Mouse (Mus musculus) megakaryocyte, embryonic 14.5 days (primary cell): ENCODE data around the gene Cerk.

Experiments
- FLI1 ChIP-seq: IDR thresholded peaks from 2 replicates; pipeline ENCODE4 v1.6.1; 2012; ENCODE audit warnings: low read length, inconsistent platforms, mixed read lengths
- GATA1 ChIP-seq: IDR thresholded peaks from 3 replicates; pipeline ENCODE4 v1.6.1; 2012; ENCODE audit warnings: mixed read lengths, low read length, inconsistent platforms, borderline replicate concordance

DNA sequence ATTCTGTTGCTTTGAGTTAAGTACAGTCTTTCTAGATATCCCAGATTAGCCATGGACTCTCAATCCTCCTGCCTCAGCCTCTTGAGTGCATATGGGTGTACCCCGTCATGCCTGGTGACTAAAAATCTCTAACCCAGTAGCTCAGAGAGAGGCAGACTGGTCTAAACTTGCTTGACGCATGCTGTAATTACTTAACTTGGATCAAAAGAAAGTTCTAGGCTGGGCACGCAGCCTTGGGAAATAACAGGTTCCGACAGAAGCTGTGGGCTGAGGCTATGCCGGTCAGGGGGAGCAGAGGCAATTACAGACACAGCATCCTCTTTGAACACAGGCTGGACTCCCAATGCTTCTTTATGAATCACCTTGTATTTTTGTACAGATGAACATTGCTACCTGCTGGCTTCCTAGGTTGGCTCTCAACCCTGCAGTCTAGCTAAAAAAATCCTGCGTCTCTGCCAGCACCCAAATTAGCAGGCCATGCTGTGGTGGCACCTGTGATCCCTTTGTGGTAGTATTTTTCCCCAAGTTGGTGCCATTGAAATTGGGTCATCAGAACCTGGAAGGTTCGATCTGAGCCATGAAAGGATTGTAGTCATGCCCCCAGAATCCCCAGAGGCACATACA is 18.8 kb downstream of the Cerk start:
- TF ChIP-seq GATA1 (no peak), FLI1 (no peak)
